Mouse (Mus musculus): Measurements from ENCODE around the gene Grk1. TPM values are rescaled to one million over a fixed set of nuclear protein-coding genes. Genes with fewer than 3 reads are reported as not detected.

Grk1 gene
- polyA plus RNA-seq, 1 experiment from 2014 or later, result 0.08 TPM

GRCm38 (mm10) chr8:13386366-13386765, 18.5 kb upstream of the Grk1 start:
- ATAC-seq (ENCODE audit: low FRiP score), result no peak
- Histone ChIP-seq H3K27me3 (ENCODE audit: control insufficient read depth, insufficient read depth, low read length) (no peaks in the 10 kb centered on the region), H3K36me3 (ENCODE audit: control insufficient read depth, insufficient read depth, low read length) (no peaks in the 10 kb centered on the region), H3K9me3 (ENCODE audit: control insufficient read depth, low read length) (no peaks in the 10 kb centered on the region), H3K4me1 (ENCODE audit: control insufficient read depth, insufficient read depth, low read length) (no peaks in the 10 kb centered on the region), H3K27ac (ENCODE audit: low read depth, low read length) (no peak overlapping the region), H3K4me3 (ENCODE audit: low read depth, low read length) (no peak overlapping the region), H3K4me2 (no peak overlapping the region), H3K9ac (ENCODE audit: low read length) (no peak overlapping the region)
- no peak for DNase-seq (ENCODE audit: low spot score, missing footprints)
- 74% methylated on average over 13 of the region's 13 CpGs for WGBS

- Histone ChIP-seq H3K9me3 (ENCODE audit: control insufficient read depth, low read length) (no peaks in the 10 kb centered on the region), H3K27me3 (ENCODE audit: control insufficient read depth, insufficient read depth, low read length) (no peaks in the 10 kb centered on the region), H3K4me2 (no peak overlapping the region), H3K4me3 (ENCODE audit: low read depth, low read length) (no peak overlapping the region), H3K27ac (ENCODE audit: low read depth, low read length) (no peak overlapping the region), H3K9ac (ENCODE audit: low read length) (no peak overlapping the region), H3K36me3 (ENCODE audit: control insufficient read depth, insufficient read depth, low read length) (no peaks in the 10 kb centered on the region), H3K4me1 (ENCODE audit: control insufficient read depth, insufficient read depth, low read length) (no peaks in the 10 kb centered on the region)
- WGBS, result 85% methylated on average over 8 of the region's 8 CpGs
- ATAC-seq (ENCODE audit: low FRiP score), result no peak
- DNase-seq (ENCODE audit: low spot score, missing footprints), result no peak
Observed at GRCm38 (mm10) chr8:13387728-13388127, 17.2 kb upstream of the Grk1 start.

- DNase-seq (ENCODE audit: low spot score, missing footprints) (no peak), ATAC-seq (ENCODE audit: low FRiP score) (no peak)
- H3K36me3 ChIP-seq (ENCODE audit: control insufficient read depth, insufficient read depth, low read length), result no peaks in the 10 kb centered on the region
- H3K4me1 ChIP-seq (ENCODE audit: control insufficient read depth, insufficient read depth, low read length), result no peaks in the 10 kb centered on the region
- H3K4me3 ChIP-seq (ENCODE audit: low read depth, low read length), result no peak overlapping the region
- H3K27ac ChIP-seq (ENCODE audit: low read depth, low read length), result no peak overlapping the region
- H3K9me3 ChIP-seq (ENCODE audit: control insufficient read depth, low read length), result no peaks in the 10 kb centered on the region
- no peaks in the 10 kb centered on the region for H3K27me3 ChIP-seq (ENCODE audit: control insufficient read depth, insufficient read depth, low read length)
- no peak overlapping the region for H3K9ac ChIP-seq (ENCODE audit: low read length)
- no peak overlapping the region for H3K4me2 ChIP-seq
- WGBS, result 89% methylated on average over 2 of the region's 2 CpGs
Observed at GRCm38 (mm10) chr8:13388744-13389143, 16.1 kb upstream of the Grk1 start.

- Histone ChIP-seq H3K9me3 (ENCODE audit: control insufficient read depth, low read length) (no peaks in the 10 kb centered on the region), H3K9ac (ENCODE audit: low read length) (no peak overlapping the region), H3K27me3 (ENCODE audit: control insufficient read depth, insufficient read depth, low read length) (no peaks in the 10 kb centered on the region), H3K4me1 (ENCODE audit: control insufficient read depth, insufficient read depth, low read length) (no peaks in the 10 kb centered on the region), H3K36me3 (ENCODE audit: control insufficient read depth, insufficient read depth, low read length) (no peaks in the 10 kb centered on the region), H3K27ac (ENCODE audit: low read depth, low read length) (no peak overlapping the region), H3K4me3 (ENCODE audit: low read depth, low read length) (no peak overlapping the region), H3K4me2 (no peak overlapping the region)
- DNase-seq (ENCODE audit: low spot score, missing footprints), result no peak
- no peak for ATAC-seq (ENCODE audit: low FRiP score)
- 91% methylated on average over 7 of the region's 7 CpGs for WGBS
Observed at GRCm38 (mm10) chr8:13393869-13394268, 11.0 kb upstream of the Grk1 start.

GRCm38 (mm10) chr8:13396725-13397124, 8.2 kb upstream of the Grk1 start, which contains the start of gene Atp4b:
TSS of gene Atp4b (minus strand) at chr8:13396825.
- no peaks in the 10 kb centered on the region for H3K36me3 ChIP-seq (ENCODE audit: control insufficient read depth, insufficient read depth, low read length)
- H3K4me3 ChIP-seq (ENCODE audit: low read depth, low read length), result no peak within 1 kb of the TSS
- no peaks in the 10 kb centered on the region for H3K9me3 ChIP-seq (ENCODE audit: control insufficient read depth, low read length)
- H3K27me3 ChIP-seq (ENCODE audit: control insufficient read depth, insufficient read depth, low read length), result no peaks in the 10 kb centered on the region
- ATAC-seq (ENCODE audit: low FRiP score) (no peak), DNase-seq (ENCODE audit: low spot score, missing footprints) (no peak)
- H3K4me2 ChIP-seq, result no peak within 1 kb of the TSS
- H3K27ac ChIP-seq (ENCODE audit: low read depth, low read length), result no peak within 1 kb of the TSS
- H3K4me1 ChIP-seq (ENCODE audit: control insufficient read depth, insufficient read depth, low read length), result no peaks in the 10 kb centered on the region
- WGBS, result 85% methylated on average over 5 of the region's 5 CpGs
- no peak within 1 kb of the TSS for H3K9ac ChIP-seq (ENCODE audit: low read length)

- ATAC-seq (ENCODE audit: low FRiP score) (no peak), DNase-seq (ENCODE audit: low spot score, missing footprints) (no peak)
- Histone ChIP-seq H3K9me3 (ENCODE audit: control insufficient read depth, low read length) (no peaks in the 10 kb centered on the region), H3K4me2 (no peak overlapping the region), H3K4me3 (ENCODE audit: low read depth, low read length) (no peak overlapping the region), H3K9ac (ENCODE audit: low read length) (no peak overlapping the region), H3K4me1 (ENCODE audit: control insufficient read depth, insufficient read depth, low read length) (no peaks in the 10 kb centered on the region), H3K36me3 (ENCODE audit: control insufficient read depth, insufficient read depth, low read length) (no peaks in the 10 kb centered on the region), H3K27me3 (ENCODE audit: control insufficient read depth, insufficient read depth, low read length) (no peaks in the 10 kb centered on the region), H3K27ac (ENCODE audit: low read depth, low read length) (no peak overlapping the region)
- 77% methylated on average over 6 of the region's 6 CpGs for WGBS
Observed at GRCm38 (mm10) chr8:13403517-13403916, 1.4 kb upstream of the Grk1 start.

- no peak overlapping the region for H3K4me2 ChIP-seq
- H3K4me3 ChIP-seq (ENCODE audit: low read depth, low read length), result no peak overlapping the region
- WGBS, result 77% methylated on average over 5 of the region's 5 CpGs
- no peaks in the 10 kb centered on the region for H3K27me3 ChIP-seq (ENCODE audit: control insufficient read depth, insufficient read depth, low read length)
- no peaks in the 10 kb centered on the region for H3K36me3 ChIP-seq (ENCODE audit: control insufficient read depth, insufficient read depth, low read length)
- no peaks in the 10 kb centered on the region for H3K9me3 ChIP-seq (ENCODE audit: control insufficient read depth, low read length)
- DNase-seq (ENCODE audit: low spot score, missing footprints) (no peak), ATAC-seq (ENCODE audit: low FRiP score) (no peak)
- no peak overlapping the region for H3K9ac ChIP-seq (ENCODE audit: low read length)
- no peaks in the 10 kb centered on the region for H3K4me1 ChIP-seq (ENCODE audit: control insufficient read depth, insufficient read depth, low read length)
- no peak overlapping the region for H3K27ac ChIP-seq (ENCODE audit: low read depth, low read length)
Observed at GRCm38 (mm10) chr8:13406011-13406410, 1.1 kb downstream of the Grk1 start.

GRCm38 (mm10) chr8:13411597-13411996, 6.7 kb downstream of the Grk1 start:
- Histone ChIP-seq H3K4me3 (ENCODE audit: low read depth, low read length) (no peak overlapping the region), H3K9me3 (ENCODE audit: control insufficient read depth, low read length) (no peaks in the 10 kb centered on the region), H3K36me3 (ENCODE audit: control insufficient read depth, insufficient read depth, low read length) (no peaks in the 10 kb centered on the region), H3K9ac (ENCODE audit: low read length) (no peak overlapping the region), H3K27me3 (ENCODE audit: control insufficient read depth, insufficient read depth, low read length) (no peaks in the 10 kb centered on the region), H3K27ac (ENCODE audit: low read depth, low read length) (no peak overlapping the region), H3K4me2 (no peak overlapping the region), H3K4me1 (ENCODE audit: control insufficient read depth, insufficient read depth, low read length) (no peaks in the 10 kb centered on the region)
- WGBS, result 32% methylated on average over 6 of the region's 6 CpGs
- DNase-seq (ENCODE audit: low spot score, missing footprints), result peak; percentile 92
- ATAC-seq (ENCODE audit: low FRiP score), result no peak

- no peaks in the 10 kb centered on the region for H3K9me3 ChIP-seq (ENCODE audit: control insufficient read depth, low read length)
- H3K4me3 ChIP-seq (ENCODE audit: low read depth, low read length), result no peak overlapping the region
- no peak overlapping the region for H3K27ac ChIP-seq (ENCODE audit: low read depth, low read length)
- H3K4me2 ChIP-seq, result no peak overlapping the region
- H3K36me3 ChIP-seq (ENCODE audit: control insufficient read depth, insufficient read depth, low read length), result no peaks in the 10 kb centered on the region
- no peak for ATAC-seq (ENCODE audit: low FRiP score)
- no peaks in the 10 kb centered on the region for H3K27me3 ChIP-seq (ENCODE audit: control insufficient read depth, insufficient read depth, low read length)
- H3K9ac ChIP-seq (ENCODE audit: low read length), result no peak overlapping the region
- H3K4me1 ChIP-seq (ENCODE audit: control insufficient read depth, insufficient read depth, low read length), result no peaks in the 10 kb centered on the region
- peak; percentile 92 for DNase-seq (ENCODE audit: low spot score, missing footprints)
- WGBS, result 68% methylated on average over 13 of the region's 13 CpGs
Observed at GRCm38 (mm10) chr8:13412891-13413558, 8.1 kb downstream of the Grk1 start.
